Comparison of ENCODE assay signal across 8 mouse cellular contexts in genomic region chr15:99316314-99317266, GRCm38 (mm10). TPM values are rescaled to one million over a fixed set of nuclear protein-coding genes. Genes with fewer than 3 reads are reported as not detected.
DNase-seq lines count a peak whose midpoint lies in the region; ATAC-seq lines count a peak whose summit lies in the region.

No protein-coding gene starts in this region.

- H3K27me3 ChIP-seq in forebrain, embryonic 16.5 days (replicated peaks; ENCODE audit: control insufficient read depth, insufficient read depth, low read length) = no peaks in the 10 kb centered on the region
- H3K27me3 ChIP-seq in lung, embryonic 16.5 days (ENCODE audit: control insufficient read depth, insufficient read depth, low read depth, low read length) = no peaks in the 10 kb centered on the region

- intact Hi-C loops in heart, postnatal 36 days (cut with DNase I) = loop anchor here (1.0 to 5.0 kb wide), 4 partner anchors 10 to 156 kb away; partner anchors contain the start of genes Bcdin3d and Fmnl3

- DNase-seq in ES-CJ7 (ENCODE audit: low read depth, low spot score) = peak; percentile 64
- peak; percentile 37 for DNase-seq in c-Kit-positive CD71-positive TER-119-positive erythroid progenitor cells, embryonic 14.5 days (ENCODE audit: low spot score)
- DNase-seq in heart, postnatal 36 days = peak; percentile 81 to 82
- DNase-seq in layer of hippocampus, adult 18-20 months (ENCODE audit: low spot score in 2 of 2) = peak; percentile 61 to 88
- peak; percentile 62 for DNase-seq in ovary, postnatal 36 days (ENCODE audit: low spot score)
- peak; percentile 81 for DNase-seq in thymus, postnatal 14 days

- H3K9me3 ChIP-seq in forebrain, embryonic 16.5 days (ENCODE audit: control insufficient read depth, low read length) = no peaks in the 10 kb centered on the region
- no peaks in the 10 kb centered on the region for H3K9me3 ChIP-seq in lung, embryonic 16.5 days (ENCODE audit: control insufficient read depth, low read length)

- no peak overlapping the region for H3K4me2 ChIP-seq in forebrain, embryonic 16.5 days (ENCODE audit: low read length)
- no peak overlapping the region for H3K4me2 ChIP-seq in lung, embryonic 16.5 days (ENCODE audit: low read depth, low read length)

- H3K9ac ChIP-seq in forebrain, embryonic 16.5 days (replicated peaks; ENCODE audit: low read depth, low read length) = peak overlapping the region; percentile 3; the same call in 1 of the 2 replicates
- H3K9ac ChIP-seq in lung, embryonic 16.5 days (ENCODE audit: low read length) = peak overlapping the region; percentile 32; the same call in 1 of the 2 replicates

- WGBS in forebrain, embryonic 16.5 days = 83% methylated on average over 16 of the region's 16 CpGs
- WGBS in lung, embryonic 16.5 days = 69% methylated on average over 16 of the region's 16 CpGs

- no peak overlapping the region for H3K4me3 ChIP-seq in forebrain, embryonic 16.5 days (replicated peaks; ENCODE audit: low read length)
- no peak overlapping the region for H3K4me3 ChIP-seq in lung, embryonic 16.5 days (ENCODE audit: low read length)

- ATAC-seq in forebrain, embryonic 16.5 days = peak; percentile 66
- peak; percentile 55 for ATAC-seq in lung, embryonic 16.5 days (ENCODE audit: low read depth)

- H3K4me1 ChIP-seq in forebrain, embryonic 16.5 days (replicated peaks; ENCODE audit: control insufficient read depth, insufficient read depth, low read length) = no peaks in the 10 kb centered on the region
- H3K4me1 ChIP-seq in lung, embryonic 16.5 days (replicated peaks; ENCODE audit: control insufficient read depth, insufficient read depth, low read length) = peaks cover 24% of the 10 kb centered on the region

- peaks cover 29% of the 10 kb centered on the region for H3K36me3 ChIP-seq in forebrain, embryonic 16.5 days (ENCODE audit: control insufficient read depth, insufficient read depth)
- peaks cover 32% of the 10 kb centered on the region for H3K36me3 ChIP-seq in lung, embryonic 16.5 days (ENCODE audit: control insufficient read depth, insufficient read depth, low read length)

- H3K27ac ChIP-seq in forebrain, embryonic 16.5 days (ENCODE audit: low read length) = peak overlapping the region; percentile 67
- H3K27ac ChIP-seq in lung, embryonic 16.5 days (ENCODE audit: low read length) = peak overlapping the region; percentile 87

RNA-seq across cellular contexts. Expression of gene Fam186b, which starts 20.9 kb away (rescaled TPM):
- polyA plus RNA-seq in forebrain, embryonic 16.5 days (2015; fragmentation: Nextera tagmentation; extraction: Ambion mirVana) = 0.42 and 0.50 TPM in 2 replicates
- total RNA-seq in heart, postnatal 36 days (2021) = not detected
- total RNA-seq in layer of hippocampus, adult 18-20 months (2021) = 1 to 10 TPM; 1.6 to 2.2 TPM
- polyA plus RNA-seq in lung, embryonic 16.5 days (2015; fragmentation: Nextera tagmentation; extraction: Ambion mirVana) = 0.15 and 0.23 TPM in 2 replicates

RNA-seq across cellular contexts. Expression of gene Prpf40b, which starts 21.7 kb away (rescaled TPM):
- polyA plus RNA-seq in forebrain, embryonic 16.5 days (2015; fragmentation: Nextera tagmentation; extraction: Ambion mirVana) = 111 and 129 TPM in 2 replicates
- 10 to 100 TPM; 20.4 to 24.3 TPM for total RNA-seq in heart, postnatal 36 days (2021)
- 10 to 100 TPM; 93.2 to 93.7 TPM for total RNA-seq in layer of hippocampus, adult 18-20 months (2021)
- polyA plus RNA-seq in lung, embryonic 16.5 days (2015; fragmentation: Nextera tagmentation; extraction: Ambion mirVana) = 54.0 and 55.1 TPM in 2 replicates

RNA-seq across cellular contexts. Expression of gene Fmnl3, which starts 53.7 kb away (rescaled TPM):
- polyA plus RNA-seq in forebrain, embryonic 16.5 days (2015; fragmentation: Nextera tagmentation; extraction: Ambion mirVana) = 8.7 and 10.3 TPM in 2 replicates
- 10 to 100 TPM; 19.0 to 22.3 TPM for total RNA-seq in heart, postnatal 36 days (2021)
- total RNA-seq in layer of hippocampus, adult 18-20 months (2021) = 1 to 10 TPM; 7.1 to 8.8 TPM
- 29.1 and 29.3 TPM in 2 replicates for polyA plus RNA-seq in lung, embryonic 16.5 days (2015; fragmentation: Nextera tagmentation; extraction: Ambion mirVana)
